Mouse (Mus musculus) hindbrain, embryonic 13.5 days (tissue): ENCODE data around the gene Slc30a2. TPM values are rescaled to one million over a fixed set of nuclear protein-coding genes. Genes with fewer than 3 reads are reported as not detected.

Experiments
- ATAC-seq: fragments of 200-750 bp; cut with Nextera tagmentation; 2 replicates; pipeline ENCODE4 v1.8.0; 2017; ENCODE audit warnings: moderate TSS enrichment; ENCODE audit not compliant: low FRiP score
- H3K27ac ChIP-seq: fragments of 300-500 bp; sonication (generic); 2 replicates; pipeline ENCODE4 v1.5.1; 2015; ENCODE audit warnings: inconsistent platforms, mild to moderate bottlenecking, moderate library complexity
- H3K27me3 ChIP-seq: fragments of 300-500 bp; sonication (generic); 2 replicates; pipeline ENCODE4 v1.6.1; 2015; ENCODE audit warnings: mild to moderate bottlenecking, inconsistent platforms
- H3K36me3 ChIP-seq: fragments of 300-500 bp; sonication (generic); 2 replicates; pipeline ENCODE4 v1.6.1; 2015; ENCODE audit warnings: mild to moderate bottlenecking, inconsistent platforms
- H3K4me1 ChIP-seq: fragments of 300-500 bp; sonication (generic); replicated peaks from 2 replicates; pipeline ENCODE4 v1.6.1; 2015; ENCODE audit warnings: inconsistent platforms
- H3K4me2 ChIP-seq: fragments of 300-500 bp; sonication (generic); 2 replicates; pipeline ENCODE4 v1.6.1; 2015; ENCODE audit warnings: inconsistent platforms, mild to moderate bottlenecking, moderate library complexity
- H3K4me3 ChIP-seq: fragments of 300-500 bp; sonication (generic); 2 replicates; pipeline ENCODE4 v1.5.1; 2015; ENCODE audit warnings: mild to moderate bottlenecking, inconsistent platforms
- H3K9ac ChIP-seq: fragments of 300-500 bp; sonication (generic); 2 replicates; pipeline ENCODE4 v1.6.1; 2015; ENCODE audit warnings: mild to moderate bottlenecking, inconsistent platforms
- H3K9me3 ChIP-seq: fragments of 300-500 bp; sonication (generic); 2 replicates; pipeline ENCODE4 v1.6.1; 2016; ENCODE audit warnings: inconsistent platforms
- WGBS: fragments of 180-500 bp; shearing (Covaris S2); methylation state at CpG from one replicate; pipeline ENCODE4 v1.1.7; 2015; 5-methylcytosine and 5-hydroxymethylcytosine counted together
- polyA plus RNA-seq: library from polyadenylated mRNA; unstranded; fragments of >200 nt; fragmentation: Nextera tagmentation; extraction: Ambion mirVana; gene quantifications from 2 replicates; pipeline ENCODE4 v1.2.1, GENCODE M21; 2015

Slc30a2 gene
- polyA plus RNA-seq, 1 experiment from 2014 or later, result not detected

GRCm38 (mm10) chr4:134310106-134310505, 32.9 kb upstream of the Slc30a2 start:
- H3K4me3 ChIP-seq, result no peak overlapping the region
- H3K27ac ChIP-seq, result no peak overlapping the region
- no peaks in the 10 kb centered on the region for H3K27me3 ChIP-seq
- no peak overlapping the region for H3K4me2 ChIP-seq
- H3K4me1 ChIP-seq, result peaks cover 13% of the 10 kb centered on the region
- 92% methylated on average over 7 of the region's 7 CpGs for WGBS
- no peak for ATAC-seq
- H3K36me3 ChIP-seq, result no peaks in the 10 kb centered on the region
- no peaks in the 10 kb centered on the region for H3K9me3 ChIP-seq
- no peak overlapping the region for H3K9ac ChIP-seq

GRCm38 (mm10) chr4:134310656-134311055, 32.3 kb upstream of the Slc30a2 start:
- no peak for ATAC-seq
- Histone ChIP-seq H3K4me2 (no peak overlapping the region), H3K36me3 (no peaks in the 10 kb centered on the region), H3K27me3 (no peaks in the 10 kb centered on the region), H3K4me1 (peaks cover 13% of the 10 kb centered on the region), H3K27ac (no peak overlapping the region), H3K9ac (no peak overlapping the region), H3K9me3 (no peaks in the 10 kb centered on the region), H3K4me3 (no peak overlapping the region)
- WGBS, result 90% methylated on average over 9 of the region's 9 CpGs

GRCm38 (mm10) chr4:134311784-134312183, 31.2 kb upstream of the Slc30a2 start:
- Histone ChIP-seq H3K4me1 (peaks cover 13% of the 10 kb centered on the region), H3K9me3 (no peaks in the 10 kb centered on the region), H3K4me3 (no peak overlapping the region), H3K36me3 (no peaks in the 10 kb centered on the region), H3K9ac (no peak overlapping the region), H3K27me3 (no peaks in the 10 kb centered on the region), H3K27ac (no peak overlapping the region), H3K4me2 (no peak overlapping the region)
- WGBS, result 89% methylated on average over 9 of the region's 9 CpGs
- ATAC-seq, result no peak

GRCm38 (mm10) chr4:134312341-134312740, 30.6 kb upstream of the Slc30a2 start:
- Histone ChIP-seq H3K9me3 (no peaks in the 10 kb centered on the region), H3K9ac (no peak overlapping the region), H3K4me3 (no peak overlapping the region), H3K27ac (no peak overlapping the region), H3K27me3 (no peaks in the 10 kb centered on the region), H3K4me2 (no peak overlapping the region), H3K4me1 (peaks cover 9% of the 10 kb centered on the region), H3K36me3 (no peaks in the 10 kb centered on the region)
- 96% methylated on average over 5 of the region's 5 CpGs for WGBS
- ATAC-seq, result no peak

GRCm38 (mm10) chr4:134312901-134313300, 30.1 kb upstream of the Slc30a2 start:
- Histone ChIP-seq H3K36me3 (no peaks in the 10 kb centered on the region), H3K27me3 (no peaks in the 10 kb centered on the region), H3K9ac (no peak overlapping the region), H3K9me3 (no peaks in the 10 kb centered on the region), H3K27ac (no peak overlapping the region), H3K4me2 (no peak overlapping the region), H3K4me3 (no peak overlapping the region), H3K4me1 (peaks cover 3% of the 10 kb centered on the region; the same call in 1 of the 2 replicates)
- no peak for ATAC-seq
- WGBS, result 98% methylated on average over 6 of the region's 6 CpGs

GRCm38 (mm10) chr4:134314081-134314655, 28.8 kb upstream of the Slc30a2 start:
- H3K36me3 ChIP-seq, result no peaks in the 10 kb centered on the region
- ATAC-seq, result no peak
- H3K27me3 ChIP-seq, result no peaks in the 10 kb centered on the region
- H3K9me3 ChIP-seq, result no peaks in the 10 kb centered on the region
- WGBS, result 75% methylated on average over 4 of the region's 4 CpGs
- H3K4me3 ChIP-seq, result no peak overlapping the region
- no peak overlapping the region for H3K4me2 ChIP-seq
- no peaks in the 10 kb centered on the region for H3K4me1 ChIP-seq
- H3K27ac ChIP-seq, result no peak overlapping the region
- H3K9ac ChIP-seq, result no peak overlapping the region

GRCm38 (mm10) chr4:134314876-134315275, 28.1 kb upstream of the Slc30a2 start, which contains the start of gene Trim63:
Gene Trim63, plus strand, starts transcription at chr4:134315120.
- H3K4me1 ChIP-seq, result no peaks in the 10 kb centered on the region
- H3K27me3 ChIP-seq, result peaks cover 5% of the 10 kb centered on the region; the same call in 1 of the 2 replicates
- no peak within 1 kb of the TSS for H3K27ac ChIP-seq
- no peak within 1 kb of the TSS for H3K9ac ChIP-seq
- ATAC-seq, result no peak
- H3K4me3 ChIP-seq, result no peak within 1 kb of the TSS
- 43% methylated on average over 11 of the region's 11 CpGs for WGBS
- no peaks in the 10 kb centered on the region for H3K9me3 ChIP-seq
- no peak within 1 kb of the TSS for H3K4me2 ChIP-seq
- H3K36me3 ChIP-seq, result no peaks in the 10 kb centered on the region

- Histone ChIP-seq H3K36me3 (no peaks in the 10 kb centered on the region), H3K9me3 (no peaks in the 10 kb centered on the region), H3K27me3 (peaks cover 7% of the 10 kb centered on the region; the same call in 1 of the 2 replicates), H3K9ac (no peak overlapping the region), H3K27ac (no peak overlapping the region), H3K4me3 (no peak overlapping the region), H3K4me1 (no peaks in the 10 kb centered on the region), H3K4me2 (no peak overlapping the region)
- WGBS, result 84% methylated on average over 9 of the region's 9 CpGs
- ATAC-seq, result no peak
These were observed 27.5 kb upstream of the Slc30a2 start for GRCm38 (mm10) chr4:134315470-134315869.

GRCm38 (mm10) chr4:134316390-134316789, 26.6 kb upstream of the Slc30a2 start:
- H3K27me3 ChIP-seq, result peaks cover 7% of the 10 kb centered on the region; the same call in 1 of the 2 replicates

GRCm38 (mm10) chr4:134319074-134319473, 23.9 kb upstream of the Slc30a2 start:
- H3K4me3 ChIP-seq, result no peak overlapping the region
- H3K4me2 ChIP-seq, result no peak overlapping the region
- H3K27me3 ChIP-seq, result peaks cover 7% of the 10 kb centered on the region
- H3K9ac ChIP-seq, result no peak overlapping the region
- WGBS, result 90% methylated on average over 5 of the region's 5 CpGs
- H3K36me3 ChIP-seq, result no peaks in the 10 kb centered on the region
- no peak overlapping the region for H3K27ac ChIP-seq
- H3K4me1 ChIP-seq, result no peaks in the 10 kb centered on the region
- no peak for ATAC-seq
- H3K9me3 ChIP-seq, result no peaks in the 10 kb centered on the region

More at GRCm38 (mm10) chr4:134316390-134316789, 26.6 kb upstream of the Slc30a2 start:
- 58% methylated on average over 16 of the region's 16 CpGs for WGBS
- no peak overlapping the region for H3K4me2 ChIP-seq
- no peaks in the 10 kb centered on the region for H3K4me1 ChIP-seq
- no peaks in the 10 kb centered on the region for H3K36me3 ChIP-seq
- no peak overlapping the region for H3K27ac ChIP-seq
- no peaks in the 10 kb centered on the region for H3K9me3 ChIP-seq
- H3K4me3 ChIP-seq, result no peak overlapping the region
- no peak overlapping the region for H3K9ac ChIP-seq
- no peak for ATAC-seq

- Histone ChIP-seq H3K9ac (no peak overlapping the region), H3K4me3 (no peak overlapping the region), H3K4me1 (no peaks in the 10 kb centered on the region), H3K9me3 (no peaks in the 10 kb centered on the region), H3K27ac (no peak overlapping the region), H3K4me2 (no peak overlapping the region), H3K27me3 (peaks cover 7% of the 10 kb centered on the region), H3K36me3 (no peaks in the 10 kb centered on the region)
- ATAC-seq, result no peak
- 76% methylated on average over 5 of the region's 5 CpGs for WGBS
These were observed 23.3 kb upstream of the Slc30a2 start for GRCm38 (mm10) chr4:134319674-134320073.

- 71% methylated on average over 3 of the region's 3 CpGs for WGBS
- Histone ChIP-seq H3K4me3 (no peak overlapping the region), H3K27me3 (peaks cover 7% of the 10 kb centered on the region), H3K9ac (no peak overlapping the region), H3K4me1 (no peaks in the 10 kb centered on the region), H3K27ac (no peak overlapping the region), H3K9me3 (no peaks in the 10 kb centered on the region), H3K36me3 (no peaks in the 10 kb centered on the region), H3K4me2 (no peak overlapping the region)
- no peak for ATAC-seq
These were observed 21.5 kb upstream of the Slc30a2 start for GRCm38 (mm10) chr4:134321524-134321923.

- Histone ChIP-seq H3K36me3 (no peaks in the 10 kb centered on the region), H3K9me3 (no peaks in the 10 kb centered on the region), H3K4me1 (no peaks in the 10 kb centered on the region), H3K9ac (no peak overlapping the region), H3K4me2 (no peak overlapping the region), H3K4me3 (no peak overlapping the region), H3K27ac (no peak overlapping the region), H3K27me3 (peaks cover 5% of the 10 kb centered on the region)
- ATAC-seq, result no peak
- 70% methylated on average over 5 of the region's 5 CpGs for WGBS
These were observed 18.3 kb upstream of the Slc30a2 start for GRCm38 (mm10) chr4:134324655-134325054.
